Mouse (Mus musculus) common myeloid progenitor, adult 5-6 weeks (primary cell): ENCODE data around the gene 4930539E08Rik. TPM values are rescaled to one million over a fixed set of nuclear protein-coding genes. Genes with fewer than 3 reads are reported as not detected.

Source experiments
- ATAC-seq: replicated peaks from 2 replicates; pipeline ENCODE4 v1.8.0; 2016; ENCODE audit warnings: low read depth, mild to moderate bottlenecking, moderate TSS enrichment, inconsistent platforms; ENCODE audit not compliant: poor library complexity, severe bottlenecking
- total RNA-seq: library from RNA; stranded (forward); fragments of 200-1000, 187-1606 nt; gene quantifications from 2 replicates; pipeline ENCODE4 v1.2.3, GENCODE M21; 2017

Gene 4930539E08Rik
- total RNA-seq, 1 experiment from 2014 or later: 1.0 TPM

GRCm38 (mm10) chr17:28899427-28899826 lies 15.7 kb downstream of the 4930539E08Rik start:
- no peak for ATAC-seq

GRCm38 (mm10) chr17:28898249-28898648 lies 16.9 kb downstream of the 4930539E08Rik start:
- ATAC-seq: no peak

GRCm38 (mm10) chr17:28897817-28898216 lies 17.3 kb downstream of the 4930539E08Rik start:
- no peak for ATAC-seq

- no peak for ATAC-seq
Observed at GRCm38 (mm10) chr17:28896095-28896780, 18.9 kb downstream of the 4930539E08Rik start.

GRCm38 (mm10) chr17:28895217-28895875 lies 19.8 kb downstream of the 4930539E08Rik start:
- ATAC-seq: no peak

- ATAC-seq: peak; percentile 91
Observed at GRCm38 (mm10) chr17:28894050-28894767, 20.9 kb downstream of the 4930539E08Rik start.

GRCm38 (mm10) chr17:28886266-28886665 lies 28.9 kb downstream of the 4930539E08Rik start:
- no peak for ATAC-seq

GRCm38 (mm10) chr17:28885231-28885630 lies 29.9 kb downstream of the 4930539E08Rik start:
- no peak for ATAC-seq

- ATAC-seq: no peak
Observed at GRCm38 (mm10) chr17:28883941-28884516, 31.1 kb downstream of the 4930539E08Rik start.

GRCm38 (mm10) chr17:28882810-28883209 lies 32.3 kb downstream of the 4930539E08Rik start:
- ATAC-seq: no peak

- peak; percentile 80 for ATAC-seq
Observed at GRCm38 (mm10) chr17:28882316-28882715, 32.8 kb downstream of the 4930539E08Rik start.

- peak; percentile 72 for ATAC-seq
Observed at GRCm38 (mm10) chr17:28879931-28880391, 35.2 kb downstream of the 4930539E08Rik start.

GRCm38 (mm10) chr17:28876821-28877220 lies 38.3 kb downstream of the 4930539E08Rik start:
- peak; percentile 50 for ATAC-seq

- ATAC-seq: no peak
Observed at GRCm38 (mm10) chr17:28876331-28876730, 38.8 kb downstream of the 4930539E08Rik start.

GRCm38 (mm10) chr17:28875316-28875715 lies 39.8 kb downstream of the 4930539E08Rik start:
- ATAC-seq: no peak

- ATAC-seq: no peak
Observed at GRCm38 (mm10) chr17:28874825-28875224, 40.3 kb downstream of the 4930539E08Rik start.

GRCm38 (mm10) chr17:28874216-28874615 lies 40.9 kb downstream of the 4930539E08Rik start:
- no peak for ATAC-seq

GRCm38 (mm10) chr17:28872322-28872721 lies 42.8 kb downstream of the 4930539E08Rik start:
- ATAC-seq: no peak

- no peak for ATAC-seq
Observed at GRCm38 (mm10) chr17:28871831-28872230, 43.3 kb downstream of the 4930539E08Rik start.

- no peak for ATAC-seq
Observed at GRCm38 (mm10) chr17:28870435-28870834, 44.7 kb downstream of the 4930539E08Rik start.
